ENCODE assay signal across 27 mouse cellular contexts in the genomic region with DNA sequence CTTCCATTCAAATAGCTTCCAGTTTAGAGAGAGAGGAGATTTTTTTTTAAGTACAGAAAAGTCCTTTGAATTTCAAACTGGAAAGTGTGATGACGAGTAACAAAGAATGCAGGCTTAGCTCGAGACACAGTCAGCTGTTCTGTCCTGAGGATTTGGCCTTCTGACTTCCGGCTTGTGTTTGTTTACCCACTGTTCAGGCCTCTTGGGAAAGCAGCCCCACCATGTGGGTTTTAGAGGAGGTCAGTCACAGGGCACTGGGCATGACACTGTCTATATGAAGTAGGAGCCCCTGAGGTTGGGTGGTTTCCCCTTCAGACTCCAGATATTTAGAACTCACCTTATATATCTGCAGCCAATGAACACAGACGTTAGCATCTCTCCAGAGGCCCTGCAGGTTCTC.
DNase-seq lines count a peak whose midpoint lies in the region; ATAC-seq and TF ChIP-seq lines count a peak whose summit lies in the region.
"Had no signal": no experiment of that assay in that cellular context is flagged by ENCODE, and none has a peak within 500 bp of the region (broad histone marks: within the 10 kb centered on the region; RNA-seq: fewer than 3 reads in every experiment).

No protein-coding gene starts in this region.

- DNase-seq in kidney, adult 11 months = no peak
- DNase-seq in lung, postnatal 0 days (ENCODE audit: low spot score) = peak; percentile 39
- no peak for DNase-seq in lung, adult 2 months
- peak; percentile 14 for DNase-seq in embryonic facial prominence, embryonic 10.5 days (ENCODE audit: low spot score)
- DNase-seq in heart, adult 11 months = no peak
- no peak for DNase-seq in spleen, postnatal 10 days (ENCODE audit: low spot score in 2 of 2)
- DNase-seq: adrenal gland, postnatal 36 days; cerebellum, adult 11 months; cerebellum, adult 9-11 months; gastrocnemius, adult 2 months; heart, postnatal 4 days; kidney, adult 9 months; left cerebral cortex, postnatal 4 days; retina, postnatal 1 day; right cerebral cortex, postnatal 25 days had no signal

- no peak for TF ChIP-seq EP300 in lung, postnatal 0 days (IDR thresholded peaks at IDR 0.05)

- H3K9me3 ChIP-seq in kidney, embryonic 16.5 days (ENCODE audit: low read length) = no peaks in the 10 kb centered on the region
- no peaks in the 10 kb centered on the region for H3K9me3 ChIP-seq in lung, postnatal 0 days (ENCODE audit: low read length)
- H3K9me3 ChIP-seq in embryonic facial prominence, embryonic 10.5 days = no peaks in the 10 kb centered on the region
- H3K9me3 ChIP-seq: embryonic facial prominence, embryonic 15.5 days; heart, embryonic 15.5 days; limb, embryonic 15.5 days; midbrain, embryonic 15.5 days; neural tube, embryonic 13.5 days; stomach, embryonic 15.5 days had no signal

- 0 out of 2 replicates have a peak, but pooled peaks cover 3% of the 10 kb centered on the region for H3K4me1 ChIP-seq in kidney, embryonic 16.5 days (ENCODE audit: insufficient read depth, low read length)
- H3K4me1 ChIP-seq in lung, postnatal 0 days (ENCODE audit: insufficient read depth, low read depth, low read length) = no peaks in the 10 kb centered on the region
- peaks cover 3% of the 10 kb centered on the region; the same call in 1 of the 2 replicates for H3K4me1 ChIP-seq in lung, adult 2 months (ENCODE audit: control insufficient read depth, insufficient read depth, low read length)
- H3K4me1 ChIP-seq in embryonic facial prominence, embryonic 10.5 days = peaks cover 5% of the 10 kb centered on the region; the same call in 1 of the 2 replicates
- H3K4me1 ChIP-seq: embryonic facial prominence, embryonic 15.5 days; limb, embryonic 15.5 days; midbrain, embryonic 15.5 days; neural tube, embryonic 13.5 days had no signal

- TF ChIP-seq CTCF in lung, postnatal 0 days (IDR thresholded peaks at IDR 0.05) = 0 out of 2 replicates have a peak, but pooled peaks have one; percentile 2
- TF ChIP-seq CTCF in lung, adult 2 months (IDR thresholded peaks at IDR 0.05; ENCODE audit: insufficient read depth, low read length) = no peak

- ATAC-seq in kidney, embryonic 16.5 days (ENCODE audit: low FRiP score, low TSS enrichment) = 0 out of 2 replicates have a peak, but pooled peaks have one; percentile 51
- ATAC-seq in lung, postnatal 0 days = peak; percentile 61
- ATAC-seq: forebrain, embryonic 14.5 days; inflammation-experienced regulatory T-cells, adult 6 months; midbrain, embryonic 15.5 days had no signal

- H3K4me2 ChIP-seq in kidney, embryonic 16.5 days (replicated peaks; ENCODE audit: low read depth, low read length) = no peak overlapping the region
- H3K4me2 ChIP-seq in lung, postnatal 0 days (replicated peaks; ENCODE audit: low read depth, low read length) = no peak overlapping the region
- H3K4me2 ChIP-seq: embryonic facial prominence, embryonic 15.5 days; heart, embryonic 15.5 days; hindbrain, embryonic 14.5 days; limb, embryonic 15.5 days; midbrain, embryonic 15.5 days; neural tube, embryonic 13.5 days; stomach, embryonic 15.5 days had no signal

- H3K9ac ChIP-seq in kidney, embryonic 16.5 days (replicated peaks; ENCODE audit: low read length) = no peak overlapping the region
- no peak overlapping the region for H3K9ac ChIP-seq in lung, postnatal 0 days (replicated peaks; ENCODE audit: low read depth)
- H3K9ac ChIP-seq: embryonic facial prominence, embryonic 15.5 days; heart, embryonic 15.5 days; hindbrain, embryonic 14.5 days; limb, embryonic 15.5 days; midbrain, embryonic 15.5 days; neural tube, embryonic 13.5 days; stomach, embryonic 15.5 days had no signal

- no peak overlapping the region for H3K4me3 ChIP-seq in kidney, embryonic 16.5 days (ENCODE audit: low read length)
- H3K4me3 ChIP-seq in lung, postnatal 0 days (ENCODE audit: low read depth, low read length) = no peak overlapping the region
- no peak overlapping the region for H3K4me3 ChIP-seq in lung, adult 2 months (replicated peaks; ENCODE audit: extremely low read depth, low read depth, low read length)
- no peak overlapping the region for H3K4me3 ChIP-seq in embryonic facial prominence, embryonic 10.5 days
- H3K4me3 ChIP-seq: embryonic facial prominence, embryonic 15.5 days; gastrocnemius, adult 2 months; heart, embryonic 15.5 days; left cerebral cortex, adult 2 months; limb, embryonic 15.5 days; midbrain, embryonic 15.5 days; myocyte; neural tube, embryonic 13.5 days; stomach, embryonic 15.5 days had no signal

- WGBS in kidney, embryonic 16.5 days = 31% methylated on average over 4 of the region's 4 CpGs
- WGBS in lung, postnatal 0 days = 18% methylated on average over 4 of the region's 4 CpGs
- 33% methylated on average over 4 of the region's 4 CpGs for WGBS in lung, adult 2 months
- 39% methylated on average over 4 of the region's 4 CpGs for WGBS in embryonic facial prominence, embryonic 10.5 days

- no peak for TF ChIP-seq POLR2A in lung, adult 2 months (IDR thresholded peaks at IDR 0.05; ENCODE audit: borderline replicate concordance, extremely low read depth, low read depth, low read length)

- no peak overlapping the region for H3K27ac ChIP-seq in kidney, embryonic 16.5 days (ENCODE audit: low read length)
- no peak overlapping the region for H3K27ac ChIP-seq in lung, postnatal 0 days (ENCODE audit: low read length)
- no peak overlapping the region for H3K27ac ChIP-seq in embryonic facial prominence, embryonic 10.5 days (replicated peaks)
- H3K27ac ChIP-seq: embryonic facial prominence, embryonic 15.5 days; gastrocnemius, adult 2 months; heart, embryonic 15.5 days; hindbrain, embryonic 14.5 days; left cerebral cortex, adult 2 months; limb, embryonic 15.5 days; midbrain, embryonic 15.5 days; neural tube, embryonic 13.5 days; stomach, embryonic 15.5 days had no signal

- H3K36me3 ChIP-seq in kidney, embryonic 16.5 days (ENCODE audit: insufficient read depth, low read length) = no peaks in the 10 kb centered on the region
- H3K36me3 ChIP-seq in lung, postnatal 0 days (ENCODE audit: insufficient read depth, low read length) = no peaks in the 10 kb centered on the region
- H3K36me3 ChIP-seq in embryonic facial prominence, embryonic 10.5 days (replicated peaks) = no peaks in the 10 kb centered on the region
- H3K36me3 ChIP-seq: embryonic facial prominence, embryonic 15.5 days; heart, embryonic 15.5 days; limb, embryonic 15.5 days; midbrain, embryonic 15.5 days; neural tube, embryonic 13.5 days; stomach, embryonic 15.5 days had no signal

- H3K27me3 ChIP-seq in kidney, embryonic 16.5 days (ENCODE audit: insufficient read depth, low read length) = no peaks in the 10 kb centered on the region
- H3K27me3 ChIP-seq in lung, postnatal 0 days (replicated peaks; ENCODE audit: insufficient read depth, low read length) = no peaks in the 10 kb centered on the region
- H3K27me3 ChIP-seq in embryonic facial prominence, embryonic 10.5 days (replicated peaks; ENCODE audit: low read depth, poor library complexity, severe bottlenecking) = no peaks in the 10 kb centered on the region
- H3K27me3 ChIP-seq: embryonic facial prominence, embryonic 15.5 days; heart, embryonic 15.5 days; limb, embryonic 15.5 days; midbrain, embryonic 15.5 days; neural tube, embryonic 13.5 days; stomach, embryonic 15.5 days had no signal

Comparison
In these comparisons a context has a peak if more than half of its experiments do, and no peak if none do; other contexts are left out.
1. DNase-seq: peak in lung, postnatal 0 days (single experiment) and embryonic facial prominence, embryonic 10.5 days (single experiment); none in kidney, adult 11 months (single experiment), lung, adult 2 months (single experiment), heart, adult 11 months (single experiment) and spleen, postnatal 10 days (0 of 2).